Mouse (Mus musculus) MEL (cell line): ENCODE measurements around the gene 3110040N11Rik.

Experiments used
- CHD1 ChIP-seq: IDR thresholded peaks from 2 replicates; pipeline ENCODE4 v1.6.1; 2012; ENCODE audit warnings: low read depth, mild to moderate bottlenecking, inconsistent platforms, low read length, improper control_type of control experiment
- CTCF ChIP-seq, 3 experiments: IDR thresholded peaks in 2 of 3; conservative IDR thresholded peaks in 1 of 3; 2 replicates each; pipeline ENCODE4 v1.5.1; 2011 to 2012; ENCODE audit warnings: low read length in 3 of 3, low read depth in 2 of 3, mild to moderate bottlenecking in 2 of 3, improper control_type of control experiment in 1 of 3, inconsistent platforms in 1 of 3, mixed read lengths in 1 of 3, moderate library complexity in 1 of 3; ENCODE audit not compliant: control insufficient read depth in 1 of 3, insufficient read depth in 1 of 3, poor library complexity in 1 of 3, severe bottlenecking in 1 of 3
- ELF1 ChIP-seq: IDR thresholded peaks from 2 replicates; pipeline ENCODE4 v1.6.1; 2014; ENCODE audit warnings: low read depth, mild to moderate bottlenecking, inconsistent platforms, low read length, improper control_type of control experiment, moderate library complexity
- EP300 ChIP-seq, 2 experiments: IDR thresholded peaks; 2 replicates each; pipeline ENCODE4 v1.6.1; 2011; ENCODE audit warnings: improper control_type of control experiment in 2 of 2, low read length in 2 of 2, low read depth in 1 of 2, mild to moderate bottlenecking in 1 of 2
- GATA1 ChIP-seq: IDR thresholded peaks from 2 replicates; pipeline ENCODE4 v1.6.1; 2011; ENCODE audit warnings: low read depth, low read length, improper control_type of control experiment
- MAFK ChIP-seq: IDR thresholded peaks from 2 replicates; pipeline ENCODE4 v1.6.1; 2011; ENCODE audit warnings: low read depth, mild to moderate bottlenecking, low read length, improper control_type of control experiment, borderline replicate concordance
- MAX ChIP-seq: IDR thresholded peaks from 2 replicates; pipeline ENCODE4 v1.6.1; 2011; ENCODE audit warnings: low read length, improper control_type of control experiment
- NELFE ChIP-seq: IDR thresholded peaks from 2 replicates; pipeline ENCODE4 v1.6.1; 2011; ENCODE audit warnings: low read depth, low read length, improper control_type of control experiment
- POLR2A ChIP-seq, 2 experiments: IDR thresholded peaks; 2 replicates each; pipeline ENCODE4 v1.6.1; 2011 to 2012; ENCODE audit warnings: low read length in 2 of 2, mild to moderate bottlenecking in 2 of 2, control low read depth in 1 of 2, improper control_type of control experiment in 1 of 2, low read depth in 1 of 2, moderate library complexity in 1 of 2; ENCODE audit not compliant: control insufficient read depth in 1 of 2, insufficient read depth in 1 of 2, poor library complexity in 1 of 2
- POLR2AphosphoS2 ChIP-seq: IDR thresholded peaks from 2 replicates; pipeline ENCODE4 v1.6.1; 2011; ENCODE audit warnings: low read length, improper control_type of control experiment
- TCF12 ChIP-seq: IDR thresholded peaks from 2 replicates; pipeline ENCODE4 v1.6.1; 2014; ENCODE audit warnings: low read depth, mild to moderate bottlenecking, inconsistent platforms, low read length, improper control_type of control experiment, moderate library complexity
- ZC3H11A ChIP-seq: IDR thresholded peaks from 2 replicates; pipeline ENCODE4 v1.6.1; 2012; ENCODE audit warnings: low read depth, mild to moderate bottlenecking, inconsistent platforms, low read length, improper control_type of control experiment

- TF ChIP-seq ELF1, result no peak
- TF ChIP-seq GATA1, result no peak
- no peak for TF ChIP-seq MAX
- TF ChIP-seq POLR2A (IDR thresholded peaks at IDR 0.05; ENCODE audit: control insufficient read depth in 1 of 2, insufficient read depth in 1 of 2, low read depth in 1 of 2, low read length in 2 of 2, poor library complexity in 1 of 2), result no peak
- no peak for TF ChIP-seq CTCF (IDR thresholded peaks at IDR 0.05 in 2 of 3, conservative IDR thresholded peaks at IDR 0.05 in 1 of 3; ENCODE audit: control insufficient read depth in 1 of 3, insufficient read depth in 1 of 3, low read depth in 2 of 3, low read length in 3 of 3, poor library complexity in 1 of 3, severe bottlenecking in 1 of 3)
- no peak for TF ChIP-seq NELFE
- TF ChIP-seq CHD1, result no peak
- no peak for TF ChIP-seq POLR2AphosphoS2
- no peak for TF ChIP-seq EP300 (IDR thresholded peaks at IDR 0.05; ENCODE audit: low read depth in 1 of 2, low read length in 2 of 2)
- no peak for TF ChIP-seq TCF12
- TF ChIP-seq ZC3H11A, result no peak
- TF ChIP-seq MAFK, result no peak
Measured at GRCm38 (mm10) chr7:81835430-81835829, 46.2 kb upstream of the 3110040N11Rik start.
